Mouse (Mus musculus) heart, embryonic 11.5 days (tissue): ENCODE data around the gene Ehd4. TPM values are rescaled to one million over a fixed set of nuclear protein-coding genes. Genes with fewer than 3 reads are reported as not detected.

Experiments used
- ATAC-seq: fragments of 200-750 bp; cut with Nextera tagmentation; replicated peaks from 2 replicates; pipeline ENCODE4 v1.8.0; 2017; ENCODE audit warnings: moderate library complexity; ENCODE audit not compliant: insufficient number of reproducible peaks, low FRiP score, low TSS enrichment
- H3K27ac ChIP-seq: fragments of 300-500 bp; sonication (generic); 2 replicates; pipeline ENCODE4 v1.5.1; 2014; ENCODE audit warnings: mild to moderate bottlenecking, low read depth, low read length
- H3K27me3 ChIP-seq: fragments of 300-500 bp; sonication (generic); 2 replicates; pipeline ENCODE4 v1.6.1; 2014; ENCODE audit warnings: mild to moderate bottlenecking, low read length, mixed read lengths; ENCODE audit not compliant: control insufficient read depth, insufficient read depth
- H3K36me3 ChIP-seq: fragments of 300-500 bp; sonication (generic); 2 replicates; pipeline ENCODE4 v1.6.1; 2014; ENCODE audit warnings: mild to moderate bottlenecking, low read length, moderate library complexity, mixed read lengths; ENCODE audit not compliant: control insufficient read depth, insufficient read depth
- H3K4me1 ChIP-seq: fragments of 300-500 bp; sonication (generic); 2 replicates; pipeline ENCODE4 v1.6.1; 2014; ENCODE audit warnings: low read length; ENCODE audit not compliant: control insufficient read depth, insufficient read depth
- H3K4me2 ChIP-seq: fragments of 300-500 bp; sonication (generic); 2 replicates; pipeline ENCODE4 v1.6.1; 2014; ENCODE audit warnings: mild to moderate bottlenecking, moderate library complexity
- H3K4me3 ChIP-seq: fragments of 300-500 bp; sonication (generic); 2 replicates; pipeline ENCODE4 v1.5.1; 2014; ENCODE audit warnings: low read depth, low read length
- H3K9ac ChIP-seq: fragments of 300-500 bp; sonication (generic); 2 replicates; pipeline ENCODE4 v1.6.1; 2014; ENCODE audit warnings: mild to moderate bottlenecking, low read depth, low read length, moderate library complexity
- H3K9me3 ChIP-seq: fragments of 300-500 bp; sonication (generic); replicated peaks from 2 replicates; pipeline ENCODE4 v1.6.1; 2016; ENCODE audit warnings: low read length; ENCODE audit not compliant: control insufficient read depth
- WGBS: fragments of 180-500 bp; shearing (Covaris S2); extraction: QIAGEN DNeasy Blood & Tissue Kit; methylation state at CpG from one replicate; pipeline ENCODE4 v1.1.7; 2014; ENCODE audit not compliant: insufficient replicate concordance; 5-methylcytosine and 5-hydroxymethylcytosine counted together
- polyA plus RNA-seq: library from polyadenylated mRNA; unstranded; fragments of >200 nt; fragmentation: Nextera tagmentation; extraction: Ambion mirVana; gene quantifications from 2 replicates; pipeline ENCODE4 v1.2.1, GENCODE M21; 2014

Ehd4 gene
- polyA plus RNA-seq, 1 experiment from 2014 or later, result 113 TPM

DNA sequence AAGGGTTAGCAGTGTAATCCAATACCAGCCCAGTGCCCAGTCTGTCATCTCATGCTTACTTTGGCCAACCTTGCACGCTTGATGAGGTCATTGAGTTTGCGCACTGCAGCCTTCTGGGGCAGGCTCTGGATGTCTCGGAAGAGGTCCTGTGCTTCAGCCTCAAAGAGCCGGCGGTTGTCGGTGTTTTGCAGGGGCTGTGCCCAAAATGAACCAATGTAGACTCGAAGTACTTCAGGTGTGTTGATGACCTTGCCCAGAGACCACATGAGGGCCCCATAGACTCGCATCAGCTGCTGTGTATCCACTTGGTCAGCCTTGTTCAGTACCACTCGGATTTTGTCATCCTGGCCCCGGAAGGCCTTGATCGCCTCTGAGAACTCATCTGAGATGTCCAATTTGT, 52.4 kb downstream of the Ehd4 start:
- WGBS, result 89% methylated on average over 11 of the region's 11 CpGs
- H3K36me3 ChIP-seq, result 0 out of 2 replicates have a peak, but pooled peaks cover 5% of the 10 kb centered on the region
- H3K4me2 ChIP-seq, result no peak overlapping the region
- no peaks in the 10 kb centered on the region for H3K27me3 ChIP-seq
- ATAC-seq, result no peak
- H3K27ac ChIP-seq, result no peak overlapping the region
- H3K4me3 ChIP-seq, result no peak overlapping the region
- no peaks in the 10 kb centered on the region for H3K9me3 ChIP-seq
- H3K9ac ChIP-seq, result no peak overlapping the region
- H3K4me1 ChIP-seq, result peaks cover 47% of the 10 kb centered on the region

DNA sequence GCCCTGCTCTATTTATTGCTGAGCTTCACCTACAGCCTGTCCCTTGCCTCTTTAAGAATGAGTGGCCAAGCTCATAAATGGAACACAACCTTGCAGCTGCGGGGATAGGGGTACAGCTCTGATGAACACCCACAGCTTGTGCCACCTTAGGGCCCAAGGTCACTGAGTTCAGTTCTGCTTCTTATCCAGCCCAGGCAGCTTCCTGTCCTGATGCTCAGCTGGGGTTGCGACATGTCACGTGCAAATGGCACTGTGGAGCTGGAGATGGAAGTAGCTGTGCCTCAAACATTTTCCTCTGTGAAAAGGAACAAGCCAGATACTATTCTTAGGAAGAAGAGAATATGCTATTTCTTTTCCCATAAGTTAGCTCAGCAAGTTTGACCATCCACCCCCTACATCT, 54.5 kb downstream of the Ehd4 start:
- H3K4me1 ChIP-seq, result peaks cover 42% of the 10 kb centered on the region

GRCm38 (mm10) chr2:120099263-120099662, 55.1 kb downstream of the Ehd4 start:
- no peaks in the 10 kb centered on the region for H3K9me3 ChIP-seq
- 70% methylated on average over 4 of the region's 4 CpGs for WGBS
- H3K4me3 ChIP-seq, result no peak overlapping the region
- H3K4me2 ChIP-seq, result peak overlapping the region; percentile 4; the same call in 1 of the 2 replicates
- peaks cover 42% of the 10 kb centered on the region for H3K4me1 ChIP-seq
- no peak for ATAC-seq
- peak overlapping the region; percentile 90 for H3K27ac ChIP-seq
- peak overlapping the region; percentile 52; the same call in 1 of the 2 replicates for H3K9ac ChIP-seq
- no peaks in the 10 kb centered on the region for H3K27me3 ChIP-seq
- H3K36me3 ChIP-seq, result 0 out of 2 replicates have a peak, but pooled peaks cover 5% of the 10 kb centered on the region

More for the DNA sequence above, 54.5 kb downstream of the Ehd4 start:
- H3K4me2 ChIP-seq, result no peak overlapping the region
- 70% methylated on average over 3 of the region's 3 CpGs for WGBS
- ATAC-seq, result no peak
- no peak overlapping the region for H3K4me3 ChIP-seq
- 0 out of 2 replicates have a peak, but pooled peaks cover 5% of the 10 kb centered on the region for H3K36me3 ChIP-seq
- H3K27ac ChIP-seq, result peak overlapping the region; percentile 90
- no peaks in the 10 kb centered on the region for H3K27me3 ChIP-seq
- H3K9me3 ChIP-seq, result no peaks in the 10 kb centered on the region
- H3K9ac ChIP-seq, result peak overlapping the region; percentile 52; the same call in 1 of the 2 replicates

GRCm38 (mm10) chr2:120098781-120099202, 55.6 kb downstream of the Ehd4 start:
- Histone ChIP-seq H3K27ac (peak overlapping the region; percentile 90), H3K4me2 (peak overlapping the region; percentile 4; the same call in 1 of the 2 replicates), H3K9me3 (no peaks in the 10 kb centered on the region), H3K36me3 (0 out of 2 replicates have a peak, but pooled peaks cover 5% of the 10 kb centered on the region), H3K27me3 (no peaks in the 10 kb centered on the region), H3K9ac (peak overlapping the region; percentile 52; the same call in 1 of the 2 replicates), H3K4me1 (peaks cover 44% of the 10 kb centered on the region), H3K4me3 (no peak overlapping the region)
- ATAC-seq, result peak; percentile 78
- 25% methylated on average over 8 of the region's 8 CpGs for WGBS

GRCm38 (mm10) chr2:120097868-120098267, 56.5 kb downstream of the Ehd4 start:
- H3K9me3 ChIP-seq, result no peaks in the 10 kb centered on the region
- peaks cover 44% of the 10 kb centered on the region for H3K4me1 ChIP-seq
- no peak for ATAC-seq
- H3K4me3 ChIP-seq, result no peak overlapping the region
- H3K9ac ChIP-seq, result no peak overlapping the region
- no peaks in the 10 kb centered on the region for H3K27me3 ChIP-seq
- no peak overlapping the region for H3K4me2 ChIP-seq
- H3K27ac ChIP-seq, result peak overlapping the region; percentile 90
- H3K36me3 ChIP-seq, result 0 out of 2 replicates have a peak, but pooled peaks cover 5% of the 10 kb centered on the region
- WGBS, result 48% methylated on average over 8 of the region's 8 CpGs

DNA sequence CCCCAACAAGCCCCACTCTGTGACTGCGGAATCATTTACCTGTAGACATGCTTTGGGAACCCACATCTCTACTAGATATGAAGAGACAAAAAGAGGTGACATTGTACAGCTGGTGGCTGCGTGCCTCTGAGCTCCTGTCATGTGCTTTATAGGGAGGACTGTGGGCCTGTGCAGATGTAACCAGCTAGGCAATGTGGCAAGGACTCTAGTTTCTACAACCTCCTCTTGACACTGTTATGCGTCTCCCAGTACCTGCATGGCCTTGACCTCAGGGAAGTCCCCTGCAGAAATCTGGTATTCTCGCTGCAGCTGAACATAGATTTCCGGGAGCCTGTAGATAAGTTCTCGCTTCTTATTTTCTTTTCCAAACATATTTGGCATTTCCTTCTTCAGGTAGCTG, 57.7 kb downstream of the Ehd4 start:
- Histone ChIP-seq H3K27me3 (no peaks in the 10 kb centered on the region), H3K36me3 (0 out of 2 replicates have a peak, but pooled peaks cover 5% of the 10 kb centered on the region), H3K4me1 (peaks cover 38% of the 10 kb centered on the region), H3K9ac (no peak overlapping the region), H3K4me2 (no peak overlapping the region), H3K4me3 (no peak overlapping the region), H3K9me3 (no peaks in the 10 kb centered on the region), H3K27ac (peak overlapping the region; percentile 29; the same call in 1 of the 2 replicates)
- 82% methylated on average over 6 of the region's 6 CpGs for WGBS
- no peak for ATAC-seq

DNA sequence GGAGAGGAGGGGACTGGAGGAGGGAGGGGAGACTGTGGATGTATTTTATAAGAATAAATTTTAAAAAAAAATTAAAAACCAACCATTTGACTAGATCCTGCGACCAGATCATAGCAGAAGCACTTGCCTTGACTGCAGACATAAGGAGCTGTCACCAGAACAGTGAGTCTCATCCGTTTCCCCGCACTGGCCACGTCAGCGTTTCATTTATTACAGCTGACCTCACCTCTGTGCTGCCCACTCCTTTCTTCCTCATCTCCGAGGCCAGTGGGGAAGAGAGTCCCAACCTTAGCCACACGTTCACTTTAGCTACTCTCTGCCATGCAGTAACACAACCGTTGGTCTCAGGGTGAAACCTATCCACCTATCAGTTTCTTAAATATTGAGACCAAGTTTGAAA, 58.2 kb downstream of the Ehd4 start:
- Histone ChIP-seq H3K4me1 (peaks cover 38% of the 10 kb centered on the region), H3K9me3 (no peaks in the 10 kb centered on the region), H3K27me3 (no peaks in the 10 kb centered on the region), H3K4me2 (no peak overlapping the region), H3K27ac (peak overlapping the region; percentile 29; the same call in 1 of the 2 replicates), H3K36me3 (0 out of 2 replicates have a peak, but pooled peaks cover 7% of the 10 kb centered on the region), H3K4me3 (no peak overlapping the region), H3K9ac (no peak overlapping the region)
- WGBS, result 73% methylated on average over 8 of the region's 8 CpGs
- no peak for ATAC-seq

DNA sequence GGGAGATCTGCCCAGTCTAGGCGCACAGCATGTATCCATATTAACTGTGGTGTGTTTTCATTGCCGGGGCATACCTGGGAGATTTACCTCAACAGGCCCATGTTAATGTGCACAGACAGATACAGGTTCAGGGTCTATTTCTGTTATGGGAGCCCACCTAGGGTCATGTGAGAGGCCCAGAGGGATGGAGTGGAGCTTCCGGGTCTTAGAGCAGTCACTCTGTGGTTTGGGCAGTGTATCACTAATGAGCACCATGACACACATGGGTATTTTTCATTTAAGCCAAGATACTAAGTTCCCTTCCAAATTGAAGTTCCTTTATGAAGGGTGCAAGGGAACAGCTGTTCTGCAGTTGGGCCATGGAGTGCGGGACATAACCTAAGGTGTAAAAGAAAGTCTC, 59.2 kb downstream of the Ehd4 start:
- Histone ChIP-seq H3K9me3 (no peaks in the 10 kb centered on the region), H3K9ac (no peak overlapping the region), H3K4me1 (peaks cover 39% of the 10 kb centered on the region), H3K36me3 (0 out of 2 replicates have a peak, but pooled peaks cover 9% of the 10 kb centered on the region), H3K4me2 (no peak overlapping the region), H3K27ac (no peak overlapping the region), H3K27me3 (no peaks in the 10 kb centered on the region), H3K4me3 (no peak overlapping the region)
- ATAC-seq, result no peak
- 98% methylated on average over 4 of the region's 4 CpGs for WGBS
